Mouse (Mus musculus): ENCODE results near the gene Dazl.
"Not testable (repeated sequence)": the region's sequence is repeated elsewhere in the genome, so short reads cannot be mapped to it uniquely, and the experiment has no call there.

Dazl gene

DNA sequence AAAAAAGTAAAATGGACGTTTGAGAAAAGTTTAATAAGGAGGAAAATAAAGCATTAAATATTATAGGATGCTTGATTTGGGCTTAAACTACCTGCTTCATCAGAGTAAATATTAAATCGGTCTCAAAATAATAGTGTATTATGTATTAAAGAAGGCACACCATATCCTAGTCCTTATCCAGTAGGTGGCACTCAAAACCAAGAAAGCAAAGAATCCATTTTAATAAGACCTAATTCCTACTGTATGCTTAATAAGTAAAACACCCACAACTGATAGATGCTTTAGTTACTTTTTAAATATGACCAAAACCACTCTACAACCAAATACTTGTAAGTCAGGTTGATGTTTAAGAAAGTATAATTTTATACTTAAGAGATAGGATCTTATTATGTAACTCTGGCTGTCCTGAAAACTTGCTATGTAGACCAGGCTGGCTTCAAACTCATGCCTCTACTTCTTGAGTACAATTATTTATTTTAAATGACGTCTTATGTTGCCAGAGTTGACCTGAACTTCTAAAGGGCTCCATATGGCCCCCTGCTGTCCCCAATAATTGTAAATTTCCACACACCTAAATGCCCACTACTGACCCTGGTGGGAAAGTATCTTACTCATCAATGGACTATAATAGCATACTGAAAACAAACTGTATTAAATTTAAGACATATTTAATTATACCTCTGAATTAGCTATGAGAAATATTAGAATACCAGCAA is 1.8 kb downstream of the Dazl start:
- DNase-seq (ENCODE audit: low spot score in 2 of 2): no peak

DNA sequence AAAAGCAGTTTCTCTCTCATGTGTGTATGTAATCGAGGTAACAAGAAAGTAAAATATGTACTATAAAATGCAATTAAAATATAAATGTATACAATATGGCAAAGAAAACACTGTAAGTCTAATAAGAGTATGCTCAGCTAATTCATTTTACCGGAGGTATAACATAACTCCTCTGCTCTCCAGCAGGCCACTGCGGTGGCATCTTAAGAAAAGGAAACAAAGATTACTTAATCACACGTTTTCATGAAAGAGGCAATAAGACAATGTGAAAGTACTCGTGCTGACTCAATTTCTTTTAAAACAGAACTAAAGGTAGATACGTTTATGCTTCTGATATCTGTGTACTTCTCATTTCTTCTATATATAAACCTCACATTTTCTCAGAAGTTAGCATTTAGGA is 8.6 kb downstream of the Dazl start:
- no peak for DNase-seq (ENCODE audit: low spot score in 2 of 2)

DNA sequence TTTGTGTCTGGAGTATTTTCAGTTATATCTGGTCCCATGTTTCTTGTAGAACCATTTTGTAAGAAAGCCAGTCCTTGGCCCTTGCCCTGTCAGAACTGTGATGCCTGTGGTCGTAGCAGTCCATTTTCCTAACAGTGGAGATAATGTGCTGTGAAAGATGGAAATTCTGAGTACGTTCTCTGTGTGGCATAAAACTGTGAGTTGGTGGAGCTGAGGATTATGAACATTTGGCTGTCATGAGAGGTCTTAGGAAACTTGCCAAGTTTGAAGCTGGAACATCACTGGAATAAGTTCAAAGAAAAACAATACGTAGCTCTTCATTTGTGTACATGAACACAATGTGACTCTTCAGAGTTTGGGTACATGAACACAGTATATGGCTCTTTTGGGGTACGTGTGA is 31.8 kb downstream of the Dazl start:
- not testable (repeated sequence) for DNase-seq (ENCODE audit: low spot score in 2 of 2)

DNA sequence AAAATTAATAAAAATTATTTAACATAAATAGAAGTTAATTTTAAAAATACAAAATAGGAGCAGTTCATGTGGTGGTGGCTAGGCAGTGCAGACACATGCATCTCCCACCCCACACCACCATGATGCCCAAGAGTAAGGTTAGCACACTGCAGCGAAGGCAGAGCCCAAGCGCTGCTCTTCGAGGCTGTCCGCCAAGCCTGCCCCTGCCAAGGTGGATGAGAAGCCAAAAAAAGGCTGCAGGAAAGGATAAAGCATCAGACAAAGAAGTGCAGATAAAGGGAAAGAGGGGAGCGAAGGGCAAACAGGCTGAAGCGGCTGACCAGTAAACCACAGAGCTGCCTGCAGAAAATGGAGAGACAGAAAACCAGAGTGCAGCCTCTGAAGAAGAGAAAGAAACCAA is 32.6 kb downstream of the Dazl start:
- DNase-seq (ENCODE audit: low spot score in 2 of 2): no peak

- no peak for DNase-seq (ENCODE audit: low spot score in 2 of 2)
Observed at GRCm38 (mm10) chr17:50246605-50247004, 46.8 kb downstream of the Dazl start.

GRCm38 (mm10) chr17:50244675-50245074 is 48.8 kb downstream of the Dazl start:
- DNase-seq (ENCODE audit: low spot score in 2 of 2): no peak

DNA sequence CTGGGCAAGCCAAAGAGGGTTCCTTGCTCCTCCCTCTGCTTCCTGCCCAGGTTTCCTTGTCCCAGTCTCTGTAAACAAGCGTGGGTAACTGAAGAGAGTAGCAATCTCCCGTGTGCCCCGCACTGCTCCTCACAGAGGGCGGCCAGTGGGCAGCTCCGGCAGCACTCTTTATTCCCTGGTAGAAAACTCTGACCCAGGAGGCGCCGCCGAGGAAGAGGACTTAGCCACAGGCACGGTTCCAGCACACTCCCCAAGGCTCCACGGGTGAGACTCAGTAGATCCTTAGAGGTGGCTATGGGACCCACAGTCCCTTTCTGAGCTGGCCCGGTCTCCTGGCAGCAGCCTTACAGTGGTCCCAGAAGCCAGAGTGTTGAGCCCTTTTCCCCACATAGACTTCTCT is 50.1 kb downstream of the Dazl start:
- DNase-seq (ENCODE audit: low spot score in 2 of 2): no peak

DNA sequence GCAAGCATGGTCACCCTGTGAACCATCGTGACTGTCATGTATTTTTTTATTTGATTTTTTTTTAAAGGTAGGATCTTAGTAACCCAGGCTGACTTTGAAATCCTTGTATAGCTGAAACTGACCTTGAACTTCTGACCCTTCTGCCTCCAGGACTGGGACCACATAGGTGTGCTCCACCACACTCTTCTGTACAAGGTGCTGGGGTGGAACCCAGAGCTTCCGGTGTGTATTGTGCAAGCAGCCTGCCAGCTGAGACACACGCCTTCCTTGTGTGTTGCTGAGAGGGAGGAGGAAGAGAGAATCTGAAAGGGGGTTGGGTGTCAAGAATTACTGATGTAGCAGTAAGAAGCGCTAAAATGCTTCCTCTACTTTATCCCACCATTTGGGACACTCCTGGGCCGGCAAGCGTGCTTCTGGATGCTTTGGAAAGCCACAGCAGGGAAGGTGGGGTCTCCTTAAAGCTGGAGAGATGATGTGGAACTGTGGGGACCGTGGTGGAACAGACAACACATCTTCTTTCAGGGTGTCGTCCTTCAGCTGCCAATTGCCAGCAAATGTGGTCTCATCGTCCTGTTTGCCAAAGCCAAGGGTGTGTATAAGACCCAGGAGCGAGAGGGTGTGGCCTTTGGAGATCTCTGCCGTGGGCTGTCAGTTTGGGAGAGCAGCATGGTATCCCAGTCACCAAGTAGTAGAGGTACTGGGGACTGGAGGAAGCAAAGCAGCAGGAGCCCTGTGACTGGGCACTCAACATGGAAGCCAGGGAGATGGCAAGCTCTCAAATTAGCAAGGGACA is 55.4 kb downstream of the Dazl start:
- DNase-seq (ENCODE audit: low spot score in 2 of 2): no peak

DNA sequence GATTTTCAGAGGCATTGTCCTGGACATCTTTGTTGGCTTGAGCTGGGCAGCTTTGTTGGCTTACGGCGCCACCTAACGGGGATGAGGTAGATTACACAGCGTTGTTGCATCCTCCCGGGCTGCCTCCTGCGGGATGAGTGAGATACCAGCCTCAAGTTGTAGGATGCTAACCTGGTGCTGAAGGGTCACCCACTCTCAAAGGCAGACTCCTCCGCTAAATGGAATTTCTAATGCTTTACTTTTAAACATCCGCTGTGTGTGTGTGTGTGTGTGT is 56.1 kb downstream of the Dazl start:
- peak; percentile 90 to 94 for DNase-seq (ENCODE audit: low spot score in 2 of 2)

- peak; percentile 22 to 68 for DNase-seq (ENCODE audit: low spot score in 2 of 2)
Observed at GRCm38 (mm10) chr17:50236702-50237435, 56.6 kb downstream of the Dazl start.

GRCm38 (mm10) chr17:50235943-50236701 is 57.3 kb downstream of the Dazl start:
- DNase-seq (ENCODE audit: low spot score in 2 of 2): peak; percentile 19 to 58

DNA sequence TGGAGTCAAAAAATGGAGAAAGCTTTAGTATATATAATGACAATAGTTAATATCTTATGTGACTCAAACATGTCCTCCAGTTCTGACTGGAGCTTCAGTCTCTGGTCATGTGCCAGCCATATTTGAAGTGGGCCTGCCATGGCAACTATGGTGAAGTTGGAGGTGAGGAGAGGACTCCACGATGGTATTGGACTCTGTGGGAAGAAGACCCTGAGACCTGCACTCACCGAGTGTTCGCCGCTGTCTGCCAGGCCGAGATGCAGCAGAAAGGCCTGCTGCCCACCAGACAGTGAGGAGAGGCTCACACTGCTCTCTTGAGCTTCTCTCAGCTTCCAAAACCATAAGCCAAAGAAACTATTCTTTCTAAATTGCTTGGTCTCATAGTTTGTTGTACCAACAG is 59.5 kb downstream of the Dazl start:
- DNase-seq (ENCODE audit: low spot score in 2 of 2): no peak

- DNase-seq (ENCODE audit: low spot score in 2 of 2): peak in 1 of 2 experiments; percentile 52
Observed at GRCm38 (mm10) chr17:50232821-50233220, 60.6 kb downstream of the Dazl start.

- DNase-seq (ENCODE audit: low spot score in 2 of 2): no peak
Observed at GRCm38 (mm10) chr17:50231206-50231605, 62.2 kb downstream of the Dazl start.

DNA sequence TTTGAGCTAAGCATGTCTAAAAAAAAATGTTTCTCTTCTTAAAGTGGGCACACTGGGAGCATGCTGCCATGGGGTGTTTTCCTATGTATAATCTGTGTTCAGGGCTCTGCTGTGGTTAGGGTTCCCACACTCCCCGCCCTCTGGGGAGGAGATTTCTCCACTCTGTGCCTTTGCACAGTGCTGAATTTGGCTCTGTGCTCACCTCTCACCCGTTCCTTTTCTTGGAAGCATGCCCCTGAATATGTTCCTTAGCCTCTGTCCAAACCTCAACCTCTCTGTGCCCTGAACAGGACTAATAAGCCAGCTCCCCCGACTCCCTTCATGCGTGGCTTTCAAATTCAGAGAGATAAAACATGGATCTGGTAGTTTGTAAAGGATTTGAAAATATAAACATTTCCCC is 63.9 kb downstream of the Dazl start:
- DNase-seq (ENCODE audit: low spot score in 2 of 2): no peak

Data from cerebellum, postnatal 4 days (tissue).